Mouse (Mus musculus) retina, postnatal 1 day (tissue): ENCODE data around the gene Cog7.

ENCODE experiments used
- DNase-seq: peaks from one replicate; pipeline ENCODE4 v3.0.0-alpha.2; 2012

Cog7 gene

DNA sequence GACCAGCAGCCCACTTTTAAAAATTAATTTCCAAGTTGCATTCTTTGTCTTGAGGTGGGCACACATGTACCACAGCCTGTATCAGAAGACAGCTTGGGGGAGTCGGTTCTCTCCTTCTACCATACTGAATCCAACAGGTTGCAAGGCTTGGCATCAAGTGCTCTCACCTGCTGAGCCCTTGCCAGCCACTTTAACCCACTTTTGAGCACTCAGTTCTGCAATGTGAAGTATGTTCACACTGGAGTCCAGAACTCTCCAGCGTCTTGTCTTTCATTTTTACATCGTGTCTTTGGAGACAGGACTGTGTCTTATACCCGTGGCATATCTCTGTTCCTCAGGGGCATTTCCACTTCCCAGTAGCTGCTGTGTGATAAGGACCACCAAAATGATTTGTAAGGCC lies 101.3 kb downstream of the Cog7 start:
- no peak for DNase-seq

DNA sequence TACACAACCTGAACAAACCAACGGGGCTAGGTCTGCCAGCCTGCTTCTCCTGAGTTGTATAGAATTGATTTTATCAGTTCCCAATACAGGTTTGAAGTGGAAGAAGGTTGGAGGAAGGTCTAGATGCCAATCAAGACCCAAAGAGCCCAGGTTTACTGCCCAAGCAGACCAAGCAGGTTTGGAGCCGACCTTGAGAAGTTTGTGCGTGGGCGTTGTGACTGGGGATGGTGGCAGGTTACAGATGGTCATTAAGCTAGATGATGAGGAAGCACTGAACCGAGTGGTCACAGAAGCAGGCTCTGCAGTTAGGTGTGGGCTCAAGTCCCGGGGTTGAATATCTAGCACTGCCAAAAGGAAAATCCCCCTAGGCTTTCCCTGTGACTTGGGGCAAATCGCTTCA lies 106.7 kb downstream of the Cog7 start:
- no peak for DNase-seq

DNA sequence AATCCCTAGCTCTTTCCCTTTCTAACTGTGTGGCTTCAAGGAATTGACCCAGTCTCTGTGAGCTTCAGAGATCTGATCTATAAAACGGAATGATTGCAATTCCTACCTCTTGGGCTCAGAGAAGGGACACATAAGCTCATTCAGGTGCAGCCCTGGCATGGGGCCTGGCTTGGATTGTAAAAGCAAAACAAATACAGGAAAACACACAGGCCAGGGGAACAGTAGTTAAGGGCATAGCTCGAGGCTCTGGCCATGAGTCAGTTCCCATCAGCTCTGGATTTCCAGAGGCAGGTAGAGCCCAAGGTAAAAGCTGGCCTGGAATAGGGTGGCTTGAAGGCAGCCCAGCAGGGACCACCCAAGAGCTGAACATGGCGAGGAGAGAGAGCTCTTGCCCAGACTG lies 107.5 kb downstream of the Cog7 start:
- no peak for DNase-seq

DNA sequence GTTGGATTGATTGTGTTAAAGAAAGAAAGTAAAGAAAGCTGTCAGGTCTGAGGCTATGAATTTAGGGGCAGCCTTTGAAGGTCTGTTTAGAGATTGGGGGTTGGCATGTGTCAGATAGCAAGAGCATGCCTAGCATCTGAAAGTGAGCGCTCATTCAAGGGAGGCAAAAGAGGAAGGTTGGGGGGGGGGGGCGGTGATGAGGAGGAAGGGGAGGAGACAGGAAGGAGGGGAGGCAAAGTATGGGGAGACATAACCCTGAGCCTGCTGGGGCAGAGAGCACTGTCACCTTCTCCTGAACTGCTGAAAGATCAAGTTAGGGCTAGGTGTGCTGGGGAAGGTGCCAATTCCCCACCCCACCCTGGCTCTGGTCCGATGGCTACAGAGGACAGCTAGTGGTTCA lies 109.9 kb downstream of the Cog7 start:
- no peak for DNase-seq

DNA sequence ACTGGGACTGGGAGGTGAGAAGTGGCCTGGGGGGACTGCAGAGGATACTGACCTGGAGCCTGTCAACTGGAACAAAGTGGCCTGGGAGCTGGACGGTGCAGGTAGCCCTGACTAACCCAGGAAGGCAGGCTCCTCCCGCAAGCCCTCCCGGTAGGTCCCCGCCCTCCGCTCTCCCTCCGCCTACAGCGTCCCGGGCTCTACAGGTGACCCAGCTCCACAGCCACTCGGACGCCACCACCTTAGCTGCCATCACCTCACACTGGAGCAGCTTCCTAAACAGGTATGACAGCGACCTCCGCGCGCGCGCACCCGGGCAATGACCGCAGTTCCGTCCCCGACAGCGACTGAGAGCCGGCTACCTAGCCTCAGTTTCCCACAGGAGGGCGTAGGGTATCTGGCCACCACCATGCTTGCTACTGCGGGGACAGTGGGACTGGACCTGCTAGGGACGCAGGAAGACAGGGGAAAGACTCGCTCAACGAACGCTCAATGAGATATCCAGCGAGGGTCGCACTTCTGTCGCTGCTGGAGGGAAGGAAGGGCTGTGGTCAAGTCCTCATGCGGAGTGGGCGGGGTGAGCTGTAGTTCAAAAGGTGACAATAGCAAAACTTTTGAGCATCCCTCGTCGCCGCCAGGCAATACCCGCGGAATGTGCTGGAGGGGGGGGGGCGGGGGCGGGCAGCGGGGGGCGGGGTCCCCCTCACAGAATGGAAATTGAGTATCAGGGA lies 116.5 kb downstream of the Cog7 start, which contains the start of gene Scnn1b:
TSS of gene Scnn1b (plus strand) at position 181 of the 728 bp plus-strand sequence.
- peak; percentile 6 for DNase-seq

DNA sequence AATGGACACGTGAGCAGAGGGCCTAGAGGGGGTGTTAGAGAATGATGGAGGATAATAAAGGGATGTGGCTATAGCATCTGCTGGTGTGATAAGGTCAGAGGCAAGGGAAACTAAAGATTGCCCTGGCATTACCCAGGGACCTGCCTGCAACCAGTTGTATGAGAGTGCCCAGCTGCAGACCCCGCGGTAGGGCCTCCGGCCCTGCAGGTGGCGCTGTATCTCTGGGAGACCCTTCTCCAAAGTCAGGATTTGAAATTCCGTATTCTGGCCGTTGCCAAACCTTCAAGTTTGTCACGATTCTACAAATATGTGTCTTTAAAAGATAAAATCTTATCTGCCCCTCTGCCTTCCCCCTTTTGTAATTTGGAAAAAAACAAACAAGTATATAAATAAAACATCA lies 122.6 kb downstream of the Cog7 start:
- DNase-seq: no peak

DNA sequence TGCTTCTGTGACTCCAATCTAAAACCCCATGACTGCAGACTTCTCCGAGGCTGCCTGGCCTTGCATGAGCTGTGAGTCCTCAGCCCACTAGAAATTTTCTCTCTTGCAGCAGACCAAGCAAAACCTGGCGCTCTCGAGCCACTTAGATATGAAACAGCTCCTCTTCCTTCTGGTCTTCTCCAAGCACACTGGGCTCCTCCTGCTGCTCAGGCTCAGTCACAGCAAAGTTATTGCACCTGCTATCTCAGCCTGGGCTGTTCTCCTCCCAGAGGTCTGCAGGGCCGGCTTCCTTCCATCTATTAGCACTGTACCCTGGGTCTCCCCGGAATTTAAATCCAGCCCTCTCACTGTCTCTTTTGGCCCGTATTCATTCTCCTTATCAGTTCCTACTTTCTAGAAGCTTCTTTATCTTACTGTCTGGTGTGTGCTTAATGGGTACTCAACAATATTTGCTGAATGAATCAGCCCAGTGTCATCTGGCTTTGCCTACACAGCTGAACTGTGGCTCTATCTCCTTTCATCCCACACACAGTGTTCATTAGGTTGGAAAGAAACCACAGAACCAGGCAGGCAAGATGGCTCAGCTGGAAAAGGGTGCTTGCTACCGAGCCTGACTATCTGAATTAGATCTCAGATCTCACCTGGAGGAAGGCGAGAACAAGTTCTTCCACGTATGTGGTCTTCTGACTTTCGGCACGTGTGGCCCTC lies 124.2 kb downstream of the Cog7 start:
- DNase-seq: no peak

DNA sequence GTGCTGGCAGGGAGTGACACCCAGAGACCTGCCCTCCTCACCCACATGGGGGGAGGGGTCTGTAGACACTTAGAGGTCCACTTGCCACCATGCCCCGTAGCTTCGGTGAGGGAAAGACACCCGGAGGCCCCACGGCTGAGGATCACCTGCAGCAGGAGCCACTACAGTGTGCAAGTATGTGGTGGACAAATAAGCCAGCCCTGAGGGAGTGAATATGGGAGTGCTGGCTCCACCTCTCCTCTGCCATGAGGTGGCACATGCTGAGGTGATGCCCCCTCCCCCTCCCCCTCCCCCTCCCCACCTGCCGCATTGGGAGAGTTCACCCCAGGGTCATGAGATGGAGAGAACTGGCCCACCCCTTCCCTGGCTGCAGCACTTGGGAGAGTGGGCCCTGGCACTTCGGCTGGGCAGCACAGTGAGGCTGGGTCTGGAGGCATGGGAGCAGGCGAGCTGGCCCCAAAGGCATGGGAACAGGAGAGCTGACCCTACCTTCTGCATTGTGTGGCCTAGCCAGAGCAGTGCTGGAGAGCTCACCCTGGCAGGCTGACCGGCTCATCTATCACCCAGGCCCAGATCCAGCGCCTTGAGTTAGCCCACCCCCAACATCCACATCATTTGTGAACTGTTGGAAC lies 132.9 kb downstream of the Cog7 start:
- DNase-seq: no peak

DNA sequence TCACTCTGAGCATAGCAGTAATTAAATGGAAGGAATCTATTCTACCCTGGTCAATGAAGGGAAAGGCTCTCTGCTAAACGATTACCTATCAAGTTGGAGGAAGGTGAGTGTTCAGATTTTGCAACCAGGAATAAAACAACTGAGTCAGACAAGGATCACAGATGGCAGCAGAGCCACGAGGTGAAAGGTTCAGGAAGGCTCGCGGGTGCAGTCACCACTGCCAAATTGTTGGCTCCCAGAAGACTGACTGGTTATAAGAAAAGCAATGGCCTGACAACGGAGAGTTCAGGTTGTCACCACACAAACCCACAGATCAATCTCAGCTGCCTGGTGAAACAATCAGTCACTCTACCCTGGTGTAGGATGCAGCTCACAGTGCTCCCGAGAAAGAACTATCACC lies 135.5 kb downstream of the Cog7 start:
- DNase-seq: no peak

DNA sequence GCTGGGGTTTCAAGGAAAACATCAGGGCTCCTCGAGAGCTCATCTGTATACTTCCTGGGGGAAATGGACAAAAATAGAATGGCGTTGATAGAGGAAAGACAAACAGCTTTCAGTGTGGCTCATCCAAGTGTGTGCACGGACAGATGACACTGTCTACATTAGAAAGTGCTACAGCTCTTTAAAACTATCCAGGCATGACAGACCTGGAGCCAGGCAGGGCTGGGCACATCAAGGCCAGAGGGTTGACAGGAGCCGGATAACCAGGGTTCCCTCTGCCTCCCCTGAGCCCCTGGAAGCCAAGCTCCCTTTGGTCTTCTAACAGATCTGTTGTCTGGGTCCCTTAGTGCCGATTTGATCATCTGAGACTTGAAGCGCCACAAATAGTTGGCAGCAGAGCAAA lies 139.3 kb downstream of the Cog7 start:
- DNase-seq: no peak

DNA sequence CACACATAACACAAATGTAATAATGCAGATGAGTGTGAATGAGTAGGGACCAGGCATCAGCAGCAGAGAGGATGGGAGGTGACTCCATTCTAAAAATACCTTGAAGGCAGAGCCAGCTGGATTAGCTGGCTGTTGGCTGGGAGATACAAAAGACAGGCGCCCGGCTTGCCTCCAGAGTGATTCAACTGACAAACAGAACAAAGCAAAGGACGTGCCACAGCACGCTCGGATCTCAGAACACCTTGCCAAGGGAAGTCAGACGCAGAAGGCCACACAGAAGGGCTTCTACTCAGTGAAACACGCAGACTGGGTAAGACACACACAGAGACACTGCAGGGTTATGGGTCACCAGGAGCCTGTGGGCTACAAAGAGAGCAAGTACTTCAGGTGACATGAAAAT lies 140.7 kb downstream of the Cog7 start:
- DNase-seq: no peak

DNA sequence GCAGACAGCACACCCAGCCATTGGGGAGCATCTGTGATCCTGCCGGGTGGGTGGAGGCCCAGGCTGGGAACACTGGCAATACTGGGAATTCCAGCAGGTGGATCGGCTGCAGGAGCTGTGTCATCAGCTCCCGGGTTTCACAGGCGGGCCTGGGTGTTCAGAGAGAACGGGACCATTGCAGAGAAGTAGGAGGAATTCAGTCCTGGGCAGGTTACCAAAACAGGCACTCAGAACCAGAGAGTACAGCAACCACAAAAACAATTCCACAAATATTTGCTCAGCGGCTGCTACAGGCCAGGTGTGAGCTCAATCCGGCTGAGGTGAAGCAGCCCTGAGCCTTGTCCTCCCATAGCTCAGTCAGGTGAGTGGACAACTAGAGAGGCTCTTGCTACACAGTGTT lies 144.7 kb downstream of the Cog7 start:
- DNase-seq: no peak

DNA sequence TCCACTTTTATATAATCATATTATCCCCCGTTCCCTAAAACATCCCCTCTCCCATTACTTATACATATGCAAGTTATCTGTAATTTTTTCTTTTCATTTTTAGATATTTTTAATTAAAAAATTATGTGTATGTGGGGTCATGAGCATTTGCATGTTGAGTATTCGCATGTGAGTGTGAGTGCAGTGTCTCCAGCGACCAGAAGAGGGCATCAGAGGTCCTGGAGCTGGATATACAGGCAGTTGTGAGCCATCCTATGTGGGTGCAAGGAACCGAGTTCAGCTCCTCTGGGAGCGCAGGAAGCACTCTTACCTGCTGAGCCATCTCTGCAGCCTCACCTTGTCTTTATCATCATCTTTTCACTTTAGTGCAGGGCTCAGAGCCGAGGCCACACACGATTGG lies 146.1 kb downstream of the Cog7 start:
- DNase-seq: no peak
